Mouse (Mus musculus): Measurements from ENCODE around the gene Casq1.

Gene Casq1

DNA sequence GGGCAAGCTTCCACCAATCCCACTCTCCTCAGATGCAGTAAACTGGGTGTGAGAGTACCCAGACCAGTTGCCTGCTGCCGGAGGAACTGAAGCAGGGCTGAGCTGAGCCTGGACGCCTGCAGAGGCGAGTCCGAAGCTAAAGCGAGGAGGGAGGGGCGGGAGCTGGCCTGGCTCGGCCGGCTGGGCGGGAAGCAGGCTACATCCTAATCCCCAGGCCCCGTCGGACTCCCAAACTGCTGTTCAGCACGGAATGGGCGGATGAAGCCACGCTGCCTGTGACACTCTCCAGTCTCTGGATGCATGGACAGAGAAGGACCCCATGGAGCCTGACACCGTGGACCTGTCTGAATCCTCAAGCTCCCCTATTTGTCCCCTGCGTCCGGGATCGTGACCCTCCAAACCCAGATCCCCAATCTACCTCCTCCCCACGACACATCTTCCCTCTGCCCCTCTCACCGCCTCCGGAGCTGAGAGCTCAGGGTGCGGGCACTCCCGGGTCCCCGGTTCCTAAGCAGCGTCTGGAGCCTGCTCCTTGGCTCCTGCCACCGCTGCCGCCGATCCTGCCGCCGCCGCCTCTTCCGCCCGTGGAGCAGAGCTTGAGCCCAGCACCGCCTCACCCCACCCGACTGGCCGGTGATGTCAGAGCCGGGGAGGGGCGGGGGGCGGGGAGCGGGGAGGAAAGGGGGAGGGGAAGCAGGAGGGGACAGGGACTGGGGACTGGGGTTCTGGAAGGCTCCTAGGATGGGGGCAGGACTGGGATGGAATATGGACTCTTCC, 13.3 kb downstream of the Casq1 start, which contains the start of gene Pea15a:
Pea15a (minus strand) TSS at position 664 of the 777 bp plus-strand sequence.
- DNase-seq (ENCODE audit: low read depth, low spot score), result no peak

DNA sequence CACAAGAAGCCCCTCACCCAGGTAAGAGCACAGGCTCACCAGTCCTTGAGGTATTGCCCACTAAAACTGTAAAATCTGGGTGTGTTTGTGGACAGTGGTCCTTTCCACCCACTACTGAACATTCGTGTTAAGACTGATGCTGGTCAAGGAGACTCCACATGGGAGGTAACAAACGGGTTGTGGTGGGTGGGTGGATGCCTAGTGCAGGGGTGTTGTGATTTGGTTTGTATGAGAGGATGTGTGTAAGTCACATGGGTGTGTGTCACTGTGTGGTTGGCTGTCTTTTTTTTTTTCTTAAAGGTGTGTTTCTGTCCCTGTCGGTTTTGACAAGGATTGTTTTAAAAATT, 14.0 kb downstream of the Casq1 start:
- DNase-seq (ENCODE audit: low read depth, low spot score), result no peak

DNA sequence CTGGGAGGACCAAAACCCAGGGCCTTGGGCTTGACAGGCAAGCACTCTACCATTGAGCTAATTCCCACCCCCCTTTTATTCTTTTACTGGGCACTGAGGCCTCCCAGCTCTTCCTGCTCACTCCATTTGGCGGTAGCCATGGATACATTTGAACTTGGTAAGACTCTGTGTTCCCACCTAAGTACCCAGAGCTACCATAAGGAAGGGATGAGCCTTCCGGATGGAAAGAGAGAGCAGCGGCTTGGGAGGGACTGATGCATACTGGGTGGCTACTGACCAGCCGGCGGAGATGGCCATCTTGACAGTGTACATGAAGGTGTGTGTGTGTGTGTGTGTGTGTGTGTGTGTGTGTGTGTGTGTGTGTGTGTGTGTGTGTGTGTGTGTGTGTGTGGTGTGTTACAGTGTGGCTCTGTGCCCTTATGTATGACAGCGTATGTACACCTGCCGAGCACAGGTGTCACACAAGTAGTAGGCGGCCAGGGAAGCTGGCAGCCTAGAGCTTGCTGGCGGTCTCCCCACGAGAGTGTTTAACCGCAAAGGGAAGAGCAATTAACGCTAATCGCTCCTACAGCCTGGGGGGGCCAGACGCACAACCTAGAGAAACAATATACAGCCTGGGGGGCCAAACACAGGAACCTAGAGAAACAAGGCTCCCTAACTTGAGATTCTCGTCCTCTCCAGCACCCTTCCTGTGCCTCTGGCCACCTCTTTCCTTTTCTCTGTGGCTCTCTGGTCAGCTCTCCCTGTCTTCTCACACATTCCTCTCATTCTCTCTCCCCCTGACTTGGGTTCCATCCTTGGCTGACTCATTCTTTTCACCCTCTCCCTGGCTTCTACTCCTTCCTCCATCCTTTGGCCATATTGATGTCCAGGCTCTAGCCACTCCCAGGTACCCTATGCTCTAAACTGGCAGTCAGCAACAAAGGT, 14.6 kb downstream of the Casq1 start:
- no peak for DNase-seq (ENCODE audit: low read depth, low spot score)

DNA sequence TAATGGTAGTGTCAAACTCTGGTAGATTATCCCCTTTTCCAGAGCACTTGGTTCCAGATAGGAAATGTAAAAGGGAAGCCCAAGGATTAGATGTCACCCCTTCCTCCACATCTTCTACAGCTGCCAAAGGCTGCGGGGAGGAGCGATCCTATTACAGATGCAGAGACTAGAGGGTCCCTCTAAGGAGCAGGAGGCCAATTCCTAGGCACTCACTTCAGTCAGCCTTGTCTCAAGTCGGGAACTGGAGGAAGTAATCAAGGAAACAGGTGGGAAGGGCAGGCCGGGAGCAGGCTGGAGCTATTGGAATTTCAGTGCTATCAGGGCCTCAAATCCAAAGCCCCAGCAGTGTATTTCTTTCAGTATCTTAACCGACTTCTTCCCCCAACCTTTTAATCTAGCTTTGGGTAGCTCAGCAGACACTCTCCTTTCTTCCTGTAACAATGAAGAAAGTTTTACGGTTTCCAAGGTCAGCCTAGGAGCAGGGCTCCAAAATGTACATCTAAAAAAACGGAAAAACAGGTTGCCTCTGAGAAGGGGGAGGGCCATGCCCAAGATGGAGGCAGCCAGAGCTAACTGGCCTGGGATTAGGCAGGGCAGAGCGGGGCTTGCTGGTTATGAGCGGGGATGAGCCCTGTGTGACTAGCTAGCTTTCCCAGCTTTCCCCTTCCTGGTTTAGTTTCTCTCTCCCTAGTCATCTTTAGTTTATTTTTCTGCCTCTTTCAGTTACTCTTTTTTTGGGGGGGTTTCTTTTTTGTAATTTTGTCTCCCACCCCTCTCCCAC, 15.4 kb downstream of the Casq1 start:
- no peak for DNase-seq (ENCODE audit: low read depth, low spot score)

DNA sequence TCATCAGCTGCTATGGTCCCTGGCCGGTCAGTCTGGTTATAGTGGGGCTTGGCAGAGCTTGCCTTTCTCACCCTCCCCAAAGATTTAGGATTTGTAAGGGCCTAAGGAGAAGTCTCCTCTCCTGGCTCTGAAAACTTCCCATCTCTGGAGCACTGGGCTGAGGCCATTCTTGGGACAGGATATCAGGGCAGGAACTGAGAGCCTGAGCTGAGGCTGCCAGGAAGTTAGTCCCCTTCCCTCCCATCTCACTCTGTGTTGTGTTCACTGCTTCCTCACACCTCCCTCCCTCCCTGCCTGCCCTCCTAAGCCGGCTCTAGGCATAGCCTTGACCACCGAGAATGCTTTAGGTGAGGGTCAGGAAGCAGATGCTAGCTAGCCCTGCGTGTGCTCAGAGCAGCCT, 16.1 kb downstream of the Casq1 start:
- DNase-seq (ENCODE audit: low read depth, low spot score), result no peak

DNA sequence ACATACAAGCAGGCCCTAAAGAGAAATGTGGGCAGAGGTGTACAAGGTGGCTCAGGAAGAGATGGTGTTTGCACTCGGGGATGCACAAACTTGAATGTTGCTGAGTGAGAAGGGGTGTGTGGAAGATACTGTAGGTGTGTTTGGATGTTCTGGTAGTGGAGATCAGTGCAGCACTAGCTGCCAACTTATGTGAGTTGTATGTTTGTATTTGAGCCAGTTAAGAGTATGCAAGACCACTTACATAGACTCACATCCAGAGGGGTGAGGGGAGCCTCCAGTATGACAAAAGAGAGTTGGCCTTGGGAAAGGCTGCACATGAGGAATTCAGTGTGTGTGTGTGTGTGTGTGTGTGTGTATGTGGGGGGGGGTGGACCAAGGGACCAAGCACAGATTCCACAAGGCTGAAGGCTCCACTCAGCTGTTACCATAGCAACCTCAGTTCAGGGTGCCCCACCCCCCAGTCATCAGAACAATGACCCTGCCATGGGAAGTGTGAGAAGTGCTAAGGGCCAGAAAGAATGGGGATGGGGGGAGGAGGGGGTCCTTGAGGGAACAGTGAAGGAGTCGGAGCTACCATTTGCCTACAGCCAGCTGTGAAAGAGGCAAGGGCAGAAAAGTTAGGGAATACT, 16.7 kb downstream of the Casq1 start:
- DNase-seq (ENCODE audit: low read depth, low spot score), result no peak

DNA sequence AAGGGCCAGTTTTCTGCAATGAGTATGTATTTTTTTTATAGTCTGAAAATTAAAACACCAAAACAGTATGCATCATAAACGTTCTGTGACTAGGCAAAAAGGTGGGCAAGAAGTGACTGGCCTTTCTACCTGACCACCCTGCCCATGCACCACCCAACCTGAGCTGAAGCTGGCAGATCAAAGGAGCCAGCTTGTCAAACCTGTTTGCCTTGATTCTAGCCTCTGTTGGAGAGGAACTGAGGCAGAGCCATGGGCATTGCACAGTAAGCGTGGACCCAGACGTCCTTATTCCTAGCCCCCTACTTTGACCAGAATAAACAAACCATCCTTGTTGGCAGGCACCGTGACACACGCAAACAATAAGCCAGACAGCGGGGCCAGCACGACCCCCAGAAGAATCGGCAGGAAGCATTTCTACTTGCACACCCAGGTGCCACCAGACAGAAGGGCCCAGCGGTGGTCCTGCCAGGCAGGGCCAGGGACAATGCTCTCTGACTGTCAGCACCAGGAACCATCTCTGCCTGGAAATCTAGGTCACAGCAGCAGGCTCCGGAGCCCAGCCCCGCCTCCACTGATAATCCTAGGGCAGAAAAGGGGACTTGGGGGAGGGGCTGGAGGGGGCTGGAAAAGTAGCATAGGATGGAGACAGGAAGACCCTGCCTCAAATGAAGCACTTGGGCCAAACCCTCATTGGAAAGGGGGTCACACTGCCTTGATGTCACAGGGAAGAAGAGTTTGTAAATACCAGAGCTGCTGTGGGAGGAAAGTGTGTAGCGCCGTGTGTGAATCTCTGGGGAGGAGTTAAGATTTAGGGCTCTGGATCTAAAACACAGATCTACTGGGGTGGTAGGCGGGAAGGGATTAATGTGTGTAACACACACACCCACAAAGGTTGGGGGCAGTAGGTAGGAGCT, 17.4 kb downstream of the Casq1 start:
- DNase-seq (ENCODE audit: low read depth, low spot score), result peak; percentile 73

DNA sequence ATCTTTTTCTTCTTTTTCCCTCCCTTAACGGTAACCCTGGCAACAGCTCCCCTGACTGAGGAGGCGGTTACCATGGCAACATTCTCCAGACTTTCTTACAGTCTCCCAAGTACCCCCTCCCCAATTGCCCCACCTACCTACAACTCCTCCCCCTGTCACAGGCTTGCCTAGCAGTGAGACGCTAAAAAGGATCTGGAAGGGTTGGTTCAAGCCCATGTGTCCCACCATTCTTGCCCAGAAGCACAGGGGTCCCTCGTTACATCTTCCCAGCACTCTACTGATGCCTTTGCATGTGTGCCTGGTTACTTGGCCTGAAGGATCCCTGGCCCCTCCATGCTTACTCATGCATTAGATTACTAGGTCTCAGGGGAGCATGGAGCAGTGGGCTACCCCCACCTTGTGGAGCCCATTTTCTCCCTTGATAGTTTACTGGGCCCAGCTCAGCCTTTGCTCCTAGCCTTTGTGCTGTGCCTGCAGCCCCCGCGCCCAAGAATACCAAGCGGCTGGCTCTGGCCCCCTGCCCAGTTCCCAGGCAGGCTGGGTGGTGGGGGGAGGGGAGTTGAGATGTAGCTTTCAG, 18.7 kb downstream of the Casq1 start:
- no peak for DNase-seq (ENCODE audit: low read depth, low spot score)

DNA sequence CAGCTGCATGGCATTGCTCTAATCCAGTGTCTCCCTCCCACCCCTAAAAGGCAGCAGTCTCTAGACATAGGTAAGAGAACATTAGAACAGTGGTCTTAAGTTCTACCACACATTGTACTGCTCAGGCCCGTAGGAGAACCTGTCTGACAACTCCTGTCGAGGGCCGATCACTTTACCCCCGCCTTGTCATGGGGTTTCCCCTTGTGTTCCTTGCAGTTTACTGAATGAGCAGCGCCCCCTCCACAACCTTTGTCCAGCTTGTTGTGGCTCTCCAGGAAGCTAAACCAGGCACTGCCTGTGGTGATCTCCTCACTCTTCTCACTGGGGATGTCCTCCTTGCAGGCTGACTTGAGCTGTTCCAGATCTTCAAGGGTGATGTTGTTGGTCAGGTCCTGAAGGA, 19.5 kb downstream of the Casq1 start:
- DNase-seq (ENCODE audit: low read depth, low spot score), result no peak

DNA sequence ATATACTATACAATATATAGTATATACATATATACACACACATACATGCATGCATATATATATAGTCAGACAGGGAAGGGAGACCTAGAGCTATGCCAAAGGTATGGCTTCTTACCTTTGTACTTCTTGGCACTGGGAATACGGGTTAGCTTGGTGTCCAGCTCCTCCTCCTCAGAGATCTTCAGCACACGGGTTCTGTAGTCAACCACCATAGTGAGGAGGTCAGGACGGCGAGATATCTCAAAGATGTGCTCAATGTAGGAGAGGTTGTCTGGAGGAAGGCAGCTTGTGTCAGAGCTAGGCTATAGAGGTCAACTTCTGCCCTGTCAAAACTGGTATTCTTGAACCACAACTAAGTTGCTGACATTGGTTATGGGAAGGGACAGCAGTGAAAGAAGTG, 20.7 kb downstream of the Casq1 start:
- no peak for DNase-seq (ENCODE audit: low read depth, low spot score)

DNA sequence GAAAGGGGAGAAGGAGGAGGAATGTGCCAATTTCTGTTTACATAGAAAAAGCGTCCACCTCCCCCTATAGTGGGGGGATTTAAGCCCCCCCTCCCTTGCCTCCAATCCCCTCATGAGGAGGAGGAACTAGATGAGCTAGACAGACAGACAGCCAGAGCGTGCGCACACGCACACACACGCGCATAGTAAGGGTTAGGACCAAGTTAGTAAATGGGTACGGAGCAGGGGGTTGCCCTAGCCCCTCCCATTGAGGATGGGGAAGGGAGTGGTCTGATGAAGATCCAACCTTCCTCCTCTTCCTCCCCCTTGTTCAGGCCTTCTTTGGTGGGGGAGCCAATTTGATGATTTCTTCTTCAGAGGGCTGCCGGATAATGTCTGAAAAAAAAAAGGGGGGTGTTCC, 21.4 kb downstream of the Casq1 start:
- DNase-seq (ENCODE audit: low read depth, low spot score), result no peak

DNA sequence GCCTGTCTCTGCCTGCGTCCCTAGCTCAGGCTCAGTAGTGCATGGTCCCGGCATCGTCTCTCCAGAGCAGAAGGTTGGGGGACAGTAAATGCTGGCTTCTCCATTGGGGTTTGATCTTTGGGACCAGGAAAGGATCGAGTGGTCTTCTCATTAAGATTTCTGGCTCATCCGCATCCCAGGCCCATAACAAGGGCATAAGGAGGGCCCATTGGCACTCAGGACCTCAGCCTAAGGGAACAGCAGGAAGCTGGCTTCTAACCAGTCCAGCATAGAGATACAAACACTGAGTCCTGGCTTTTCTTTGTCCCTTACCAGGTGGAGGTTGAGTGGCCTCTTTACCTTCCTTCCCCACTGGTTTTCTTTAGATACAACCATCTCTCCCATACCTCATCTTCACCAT, 21.8 kb downstream of the Casq1 start:
- no peak for DNase-seq (ENCODE audit: low read depth, low spot score)

DNA sequence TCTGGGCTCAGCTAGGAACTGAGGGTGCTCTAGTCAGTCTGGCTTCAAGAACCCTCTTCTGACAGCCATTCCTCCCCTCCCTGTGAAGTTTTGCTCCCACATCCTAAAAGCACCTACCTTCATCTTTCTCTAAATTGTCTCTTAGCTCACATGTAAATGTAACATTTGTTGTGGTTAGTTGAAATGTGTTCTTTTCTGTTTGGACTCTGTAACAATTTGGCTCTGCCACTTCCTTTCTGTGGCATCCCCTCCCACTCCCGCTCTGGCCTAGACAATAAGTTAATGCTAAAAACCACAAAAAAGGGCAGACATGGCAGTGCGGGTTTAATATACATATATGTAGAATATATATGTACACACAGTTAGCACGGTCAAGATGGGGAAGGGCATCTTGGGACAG, 22.5 kb downstream of the Casq1 start:
- no peak for DNase-seq (ENCODE audit: low read depth, low spot score)

DNA sequence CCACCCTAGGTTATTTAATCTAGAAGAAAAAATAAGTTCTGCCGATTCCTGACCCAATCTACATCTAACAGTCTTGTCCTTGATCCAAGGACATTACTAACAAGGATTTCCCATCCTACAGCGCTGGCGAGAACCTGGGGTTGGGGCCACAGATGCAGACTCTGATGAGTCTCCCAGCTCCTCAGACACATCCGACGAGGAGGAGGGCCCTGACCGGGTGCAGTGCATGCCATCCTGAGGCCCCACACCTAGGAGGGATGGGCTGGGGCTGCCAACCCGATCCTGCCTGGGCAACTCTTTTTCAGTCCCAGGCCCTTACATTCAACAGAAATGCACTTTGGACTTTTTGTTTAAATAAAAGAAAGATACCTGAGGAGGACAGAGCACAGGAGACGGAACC, 25.2 kb downstream of the Casq1 start:
- no peak for DNase-seq (ENCODE audit: low read depth, low spot score)

DNA sequence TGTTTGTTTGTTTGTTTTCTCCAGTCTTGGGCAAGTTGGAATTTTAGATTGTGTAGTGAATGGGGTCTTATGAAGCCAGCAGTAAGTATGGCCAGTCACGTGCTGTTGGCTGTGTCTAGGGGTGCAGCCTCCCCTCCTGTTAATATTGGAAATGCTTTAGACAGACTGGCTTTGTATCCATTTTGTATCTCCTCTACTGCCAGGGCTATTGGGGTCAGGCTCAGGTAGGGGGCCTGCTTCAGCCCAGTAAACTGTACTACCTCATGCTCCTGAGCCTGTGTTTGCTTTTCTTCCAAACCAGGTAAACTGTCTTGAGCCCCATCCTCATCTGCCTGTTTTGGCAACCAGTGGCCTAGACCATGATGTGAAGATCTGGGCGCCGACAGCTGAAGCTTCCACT, 27.5 kb downstream of the Casq1 start:
- DNase-seq (ENCODE audit: low read depth, low spot score), result no peak

DNA sequence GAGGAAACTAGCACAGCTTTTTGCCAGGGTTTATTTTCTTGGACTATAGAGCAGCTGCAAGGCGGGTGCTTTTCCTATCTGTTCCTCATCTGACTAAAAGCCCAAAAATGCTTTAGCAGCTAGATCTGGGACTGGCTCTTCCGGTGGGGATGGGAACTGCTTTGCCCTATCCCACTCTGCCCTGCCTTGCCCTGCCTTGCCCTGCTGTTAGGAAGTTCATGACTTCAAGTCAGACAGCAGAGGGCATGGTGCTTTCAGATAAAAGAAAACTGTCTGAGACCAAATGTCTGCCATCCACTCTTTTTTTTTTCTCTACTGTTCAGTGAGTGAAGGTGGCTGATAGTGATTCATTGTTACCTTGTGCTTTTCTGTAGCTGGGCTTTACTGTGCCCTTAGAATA, 28.1 kb downstream of the Casq1 start:
- no peak for DNase-seq (ENCODE audit: low read depth, low spot score)

DNA sequence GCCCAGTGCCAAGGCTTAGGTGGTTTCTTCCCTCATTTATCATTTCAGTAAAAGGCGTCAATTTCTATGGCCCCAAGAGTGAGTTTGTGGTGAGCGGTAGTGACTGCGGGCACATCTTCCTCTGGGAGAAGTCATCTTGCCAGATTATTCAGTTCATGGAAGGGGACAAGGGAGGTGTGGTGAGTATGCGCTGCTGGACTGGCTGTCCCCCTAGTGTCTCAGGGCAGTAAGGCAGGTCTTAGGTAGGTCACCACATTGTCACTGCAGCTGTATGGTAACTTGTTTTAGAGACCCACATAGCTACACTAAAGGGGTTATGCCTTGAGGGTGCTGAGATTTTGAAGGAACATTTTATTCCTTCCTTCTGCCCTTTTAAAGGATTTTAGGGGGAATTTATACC, 30.8 kb downstream of the Casq1 start:
- no peak for DNase-seq (ENCODE audit: low read depth, low spot score)

DNA sequence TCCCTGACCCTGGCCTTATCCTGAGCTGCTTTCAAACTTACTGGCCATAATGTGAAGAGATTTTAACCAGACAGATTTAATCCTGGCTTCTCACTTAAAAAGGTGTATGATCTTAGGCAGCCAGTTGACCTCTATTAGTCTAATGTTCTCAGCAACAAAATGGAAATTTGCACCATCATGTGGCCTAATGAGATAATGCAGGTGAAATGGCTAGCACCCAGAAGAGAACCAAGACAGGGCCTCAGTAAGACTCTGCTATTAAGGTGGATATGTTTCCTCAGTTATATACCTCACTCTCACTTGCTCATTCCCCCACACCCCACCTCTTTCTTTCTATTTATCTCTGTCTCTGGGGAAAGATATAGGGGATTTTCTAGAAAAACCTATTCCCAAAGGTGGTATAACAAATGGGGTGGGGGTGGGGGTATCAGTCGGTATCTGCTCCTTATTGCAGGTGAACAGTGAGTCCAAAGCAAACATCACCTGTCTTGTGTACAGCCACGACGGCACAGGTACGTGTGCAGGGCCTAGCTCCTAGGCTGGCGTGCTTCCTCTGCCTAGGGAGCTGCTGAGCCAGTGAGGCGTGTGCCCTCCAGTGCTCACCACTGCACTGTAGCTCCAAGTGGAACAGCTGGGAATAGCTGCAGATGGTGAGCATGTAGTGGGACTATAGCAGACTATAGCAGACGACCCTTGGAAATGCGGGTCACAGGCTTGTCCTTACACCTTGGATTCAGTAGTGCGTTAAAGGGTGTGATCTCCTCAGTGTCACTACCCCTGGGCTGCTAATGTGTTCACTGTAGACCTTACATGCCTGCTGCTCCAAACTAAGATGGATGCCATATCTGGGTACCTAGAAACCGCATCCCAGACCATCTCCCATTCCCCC, 33.0 kb downstream of the Casq1 start:
- DNase-seq (ENCODE audit: low read depth, low spot score), result no peak

DNA sequence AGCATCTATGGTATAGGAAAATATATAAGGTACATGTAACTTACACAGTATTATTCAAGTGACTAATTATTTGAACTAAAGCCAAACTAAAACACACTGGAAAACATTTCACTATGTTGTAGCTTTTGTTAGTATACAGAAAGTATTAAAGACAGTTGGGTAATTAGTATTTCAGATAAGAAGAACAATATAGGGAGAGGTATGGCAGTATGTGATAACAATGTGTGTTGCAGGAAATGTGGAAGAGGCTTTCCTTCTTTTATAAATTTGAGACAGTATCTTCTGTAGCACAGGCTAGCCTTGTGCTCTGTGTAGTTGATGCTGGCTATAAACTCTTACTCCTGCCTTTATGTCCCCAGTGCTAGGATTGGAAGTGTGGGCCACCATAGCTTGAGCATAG, 35.8 kb downstream of the Casq1 start:
- DNase-seq (ENCODE audit: low read depth, low spot score), result no peak
